Mouse (Mus musculus) urinary bladder, postnatal 0 days (tissue): ENCODE measurements around the gene Armc10. TPM values are rescaled to one million over a fixed set of nuclear protein-coding genes. Genes with fewer than 3 reads are reported as not detected.

Experiments used
- polyA plus RNA-seq: library from polyadenylated mRNA; unstranded; fragments of >200 nt; fragmentation: Nextera tagmentation; extraction: Ambion mirVana; gene quantifications from 2 replicates; pipeline ENCODE4 v1.2.1, GENCODE M21; 2015

The Armc10 gene
- 11.4 and 13.4 TPM in 2 replicates for polyA plus RNA-seq

DNA sequence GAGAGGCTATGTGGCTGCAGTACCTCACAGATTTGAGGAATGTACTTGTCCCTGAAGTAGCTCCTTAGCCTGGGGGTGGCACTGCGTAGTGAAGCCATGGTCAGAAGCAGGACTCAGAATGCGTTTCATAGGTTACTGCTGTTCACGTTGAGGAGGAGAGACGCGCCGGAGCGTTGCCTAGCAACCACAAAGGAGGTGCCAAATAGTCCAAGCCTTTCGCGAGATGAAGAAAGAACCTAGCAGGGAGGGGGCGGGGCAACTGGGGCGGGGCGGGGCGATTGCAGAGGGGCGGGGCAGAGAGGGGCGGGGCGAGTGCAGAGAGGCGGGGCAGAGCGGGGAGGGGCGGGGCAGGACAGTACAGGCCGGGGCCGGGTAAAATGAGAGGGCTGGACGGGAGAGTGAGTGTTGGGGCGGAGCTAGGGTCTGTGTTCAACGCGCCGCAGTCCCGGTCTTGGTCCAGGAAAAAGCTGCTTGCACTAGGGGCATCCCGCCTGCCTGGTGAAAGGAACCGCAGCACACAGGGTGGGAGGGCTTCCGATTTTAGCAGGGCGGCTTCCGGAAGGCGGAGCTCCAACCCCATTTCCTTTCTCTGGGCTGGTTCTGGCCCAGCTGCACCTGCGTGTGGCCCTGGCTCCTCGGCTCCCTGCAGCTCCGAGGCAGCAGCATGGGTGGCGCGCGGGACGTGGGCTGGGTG is at the start of gene Armc10, which contains the start of gene Fbxl13:
Gene Armc10 (plus strand): TSS at position 375 of the 694 bp plus-strand sequence.
Gene Fbxl13 (minus strand): TSS at position 196 of the 694 bp plus-strand sequence.

DNA sequence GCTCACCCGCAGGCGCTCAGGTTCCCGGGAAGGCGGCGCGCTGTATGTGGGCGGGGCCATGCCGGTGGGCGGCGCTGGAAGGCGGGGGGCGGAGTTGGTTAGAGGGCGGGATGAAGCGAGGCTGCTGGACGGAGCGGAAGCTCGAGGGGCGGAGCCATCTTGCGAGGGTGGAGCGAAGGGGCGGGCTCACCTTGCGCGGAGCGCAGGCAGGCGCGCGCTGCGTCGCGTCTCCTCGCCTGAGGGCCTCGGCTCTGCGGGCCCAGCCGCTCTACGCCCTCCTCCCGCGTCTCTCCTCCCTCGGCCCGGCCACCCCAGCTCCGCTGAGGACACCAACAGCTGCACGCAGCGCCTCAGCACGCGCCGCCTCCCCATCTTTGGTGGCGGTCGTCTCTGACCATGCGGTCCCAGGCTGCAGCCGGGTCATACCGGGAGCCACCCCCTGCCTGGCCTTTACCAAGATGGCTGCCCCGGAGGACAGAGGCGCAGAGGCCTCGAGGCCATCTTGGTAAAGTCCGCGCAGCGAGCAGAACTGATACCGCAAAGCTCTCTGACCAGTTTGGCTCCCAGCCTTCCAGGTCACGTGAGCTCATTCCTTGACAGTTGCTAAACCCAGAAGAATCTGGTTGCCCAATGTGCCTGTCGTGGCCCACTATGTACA is 55.9 kb downstream of the Armc10 start, which contains the start of gene Napepld:
Gene Napepld (minus strand): TSS at position 46 of the 658 bp plus-strand sequence.

Other genes starting within 250 kb of the Armc10 start
- 0.22 and 0.40 TPM in 2 replicates for gene Ccdc146, start 221.1 kb upstream of the Armc10 start, polyA plus RNA-seq
- gene Fam185a, start 220.9 kb upstream of the Armc10 start, polyA plus RNA-seq = 1.9 and 2.1 TPM in 2 replicates
- 18.0 and 21.3 TPM in 2 replicates for gene Lrrc17, start 102.3 kb upstream of the Armc10 start, polyA plus RNA-seq
- 0.25 and 0.36 TPM in 2 replicates for gene Fbxl13, start 179 bp upstream of the Armc10 start, polyA plus RNA-seq
- 1.0 and 1.3 TPM in 2 replicates for gene Napepld, start 55.6 kb downstream of the Armc10 start, polyA plus RNA-seq
- gene Pmpcb, start 91.3 kb downstream of the Armc10 start, polyA plus RNA-seq = 63.7 and 66.6 TPM in 2 replicates
- 33.0 and 36.5 TPM in 2 replicates for gene Dnajc2, start 139.4 kb downstream of the Armc10 start, polyA plus RNA-seq
- gene Psmc2, start 139.5 kb downstream of the Armc10 start, polyA plus RNA-seq = 133 and 134 TPM in 2 replicates
- gene Slc26a5, start 219.8 kb downstream of the Armc10 start, polyA plus RNA-seq = 0.05 and 0.10 TPM in 2 replicates